Mouse (Mus musculus) olfactory bulb, adult 2 months (tissue): ENCODE data around the gene Apon.

Source experiments
- CTCF ChIP-seq: fragments of 200-500 bp; IDR thresholded peaks from 2 replicates; pipeline ENCODE4 v1.5.1; 2012; ENCODE audit warnings: low read depth, mild to moderate bottlenecking, low read length, moderate library complexity; ENCODE audit not compliant: insufficient read depth
- POLR2A ChIP-seq: fragments of 200-500 bp; IDR thresholded peaks from 2 replicates; pipeline ENCODE4 v1.6.1; 2012; ENCODE audit warnings: mild to moderate bottlenecking, low read depth, low read length, moderate library complexity; ENCODE audit not compliant: insufficient read depth

DNA sequence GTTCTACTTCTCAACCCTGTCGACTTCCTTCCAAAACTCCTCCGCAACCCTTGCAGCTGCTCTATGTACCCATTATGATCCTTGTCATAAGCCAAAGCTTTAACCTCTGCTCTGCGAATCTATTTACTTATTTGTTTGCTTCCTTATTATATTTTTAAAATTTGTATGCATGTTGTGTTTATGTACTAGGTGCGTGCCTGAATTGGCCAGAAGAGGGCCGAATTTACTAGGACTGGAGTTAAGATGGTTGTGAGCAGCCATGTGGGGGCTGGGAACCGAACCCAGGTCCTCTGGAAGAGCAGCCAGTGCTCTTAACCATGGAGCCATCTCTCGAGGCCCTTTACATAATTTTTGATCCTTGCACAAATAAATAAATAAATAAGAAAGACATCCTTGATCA, 17.0 kb downstream of the Apon start:
- no peak for TF ChIP-seq CTCF
- TF ChIP-seq POLR2A = no peak
